In genomic region chr1:71651828-71652227, GRCm38 (mm10) we compare ENCODE assay signal across 8 mouse cellular contexts. TPM values are rescaled to one million over a fixed set of nuclear protein-coding genes. Genes with fewer than 3 reads are reported as not detected.
DNase-seq lines count a peak whose midpoint lies in the region; ATAC-seq and TF ChIP-seq lines count a peak whose summit lies in the region.

No protein-coding gene starts in this region.

- DNase-seq in heart, postnatal 0 days (ENCODE audit: low spot score) = no peak
- DNase-seq in heart, adult 9 months (ENCODE audit: low spot score in 2 of 2) = no peak
- DNase-seq in adipocyte (ENCODE audit: low spot score) = peak; percentile 18
- DNase-seq in thymus, postnatal 4 days = no peak
- DNase-seq in thymus, postnatal 14 days = no peak
- DNase-seq in left cerebral cortex, adult 8-10 months (ENCODE audit: low spot score in 2 of 2) = no peak

- H3K9me3 ChIP-seq in heart, postnatal 0 days (replicated peaks; ENCODE audit: control insufficient read depth, low read length) = no peaks in the 10 kb centered on the region
- no peaks in the 10 kb centered on the region for H3K9me3 ChIP-seq in hindbrain, embryonic 13.5 days
- H3K9me3 ChIP-seq in midbrain, embryonic 12.5 days = no peaks in the 10 kb centered on the region

- ATAC-seq in heart, postnatal 0 days (ENCODE audit: insufficient read depth, low read depth) = no peak
- ATAC-seq in hindbrain, embryonic 13.5 days (ENCODE audit: low FRiP score) = no peak
- ATAC-seq in midbrain, embryonic 12.5 days (ENCODE audit: low FRiP score, low read depth) = no peak

- H3K4me1 ChIP-seq in heart, postnatal 0 days (ENCODE audit: control insufficient read depth, insufficient read depth) = peaks cover 5% of the 10 kb centered on the region; the same call in 1 of the 2 replicates
- peaks cover 21% of the 10 kb centered on the region for H3K4me1 ChIP-seq in hindbrain, embryonic 13.5 days (replicated peaks)
- H3K4me1 ChIP-seq in midbrain, embryonic 12.5 days = peaks cover 13% of the 10 kb centered on the region

- whole genome bisulfite sequencing in heart, postnatal 0 days = 30% methylated on average over 1 of the region's 1 CpGs
- WGBS in hindbrain, embryonic 13.5 days = 45% methylated on average over 1 of the region's 1 CpGs
- WGBS in midbrain, embryonic 12.5 days = 48% methylated on average over 1 of the region's 1 CpGs

- H3K4me3 ChIP-seq in heart, postnatal 0 days (ENCODE audit: low read depth, low read length) = peak overlapping the region; percentile 80
- peak overlapping the region; percentile 75; the same call in 1 of the 2 replicates for H3K4me3 ChIP-seq in hindbrain, embryonic 13.5 days
- no peak overlapping the region for H3K4me3 ChIP-seq in midbrain, embryonic 12.5 days

- TF ChIP-seq CTCF in heart, postnatal 0 days (IDR thresholded peaks at IDR 0.05; ENCODE audit: low read depth) = no peak

- TF ChIP-seq EP300 in heart, postnatal 0 days (IDR thresholded peaks at IDR 0.05; ENCODE audit: low read depth) = no peak

- H3K4me2 ChIP-seq in heart, postnatal 0 days (ENCODE audit: low read depth, low read length) = peak overlapping the region; percentile 98
- H3K4me2 ChIP-seq in hindbrain, embryonic 13.5 days = peak overlapping the region; percentile 77
- peak overlapping the region; percentile 91 for H3K4me2 ChIP-seq in midbrain, embryonic 12.5 days (replicated peaks)

- H3K27ac ChIP-seq in heart, postnatal 0 days (ENCODE audit: low read depth) = peak overlapping the region; percentile 44
- H3K27ac ChIP-seq in hindbrain, embryonic 13.5 days = no peak overlapping the region
- no peak overlapping the region for H3K27ac ChIP-seq in midbrain, embryonic 12.5 days (replicated peaks)

- H3K27me3 ChIP-seq in heart, postnatal 0 days (ENCODE audit: control insufficient read depth, insufficient read depth, low read length) = no peaks in the 10 kb centered on the region
- H3K27me3 ChIP-seq in hindbrain, embryonic 13.5 days = peaks cover 17% of the 10 kb centered on the region; the same call in 1 of the 2 replicates
- peaks cover 38% of the 10 kb centered on the region for H3K27me3 ChIP-seq in midbrain, embryonic 12.5 days

- peaks cover 13% of the 10 kb centered on the region; the same call in 1 of the 2 replicates for H3K36me3 ChIP-seq in heart, postnatal 0 days (replicated peaks; ENCODE audit: control insufficient read depth, insufficient read depth, low read length)
- H3K36me3 ChIP-seq in hindbrain, embryonic 13.5 days = no peaks in the 10 kb centered on the region; the same call in 1 of the 2 replicates
- H3K36me3 ChIP-seq in midbrain, embryonic 12.5 days = peaks cover 15% of the 10 kb centered on the region; the same call in 1 of the 2 replicates

- no peak overlapping the region for H3K9ac ChIP-seq in heart, postnatal 0 days (replicated peaks; ENCODE audit: low read depth, low read length)
- H3K9ac ChIP-seq in hindbrain, embryonic 13.5 days = no peak overlapping the region
- no peak overlapping the region for H3K9ac ChIP-seq in midbrain, embryonic 12.5 days (replicated peaks)

RNA-seq across cellular contexts. Expression of gene Fn1, which starts 1.2 kb away (rescaled TPM):
- 234 and 249 TPM in 2 replicates for total RNA-seq in heart, postnatal 0 days (2014; rRNA removed; ENCODE audit: low replicate concordance)
- 76.9 and 84.2 TPM in 2 replicates for polyA plus RNA-seq in heart, postnatal 0 days (2015; fragmentation: Nextera tagmentation; extraction: Ambion mirVana)
- polyA plus RNA-seq in hindbrain, embryonic 13.5 days (2015; fragmentation: Nextera tagmentation; extraction: Ambion mirVana) = 36.1 and 48.9 TPM in 2 replicates
- polyA plus RNA-seq in midbrain, embryonic 12.5 days (2016; fragmentation: Nextera tagmentation; extraction: Ambion mirVana) = 91.1 and 108 TPM in 2 replicates
- 10 to 100 TPM; 40.4 to 47.7 (median 47.3) TPM for total RNA-seq in left cerebral cortex, adult 8-10 months (2022)
